16 mouse cellular contexts compared by ENCODE assay signal in the genomic region with DNA sequence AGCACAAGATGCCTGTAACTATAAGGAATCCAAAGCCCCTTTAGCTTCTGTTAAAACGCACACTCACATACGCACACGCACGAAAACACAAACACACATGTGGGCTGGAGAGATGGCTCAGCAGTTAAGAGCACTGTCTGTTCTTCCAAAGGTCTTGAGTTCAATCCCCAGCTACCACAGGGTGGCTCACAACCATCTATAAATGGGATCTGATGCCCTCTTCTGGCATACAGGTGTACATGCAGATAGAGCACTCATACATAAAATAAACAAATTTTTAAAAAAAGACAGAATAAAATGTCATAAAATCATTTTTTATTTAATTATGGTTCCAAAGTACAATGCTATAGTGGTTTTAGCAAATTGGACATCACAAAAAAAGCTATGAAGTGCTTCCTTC. TPM values are rescaled to one million over a fixed set of nuclear protein-coding genes. Genes with fewer than 3 reads are reported as not detected.
DNase-seq lines count a peak whose midpoint lies in the region; ATAC-seq and TF ChIP-seq lines count a peak whose summit lies in the region.
"Had no signal": no experiment of that assay in that cellular context is flagged by ENCODE, and none has a peak within 500 bp of the region (broad histone marks: within the 10 kb centered on the region; RNA-seq: fewer than 3 reads in every experiment).

No protein-coding gene starts in this region.

- TF ChIP-seq EP300 in liver, postnatal 0 days (IDR thresholded peaks at IDR 0.05; ENCODE audit: low read depth) = no peak

- no peaks in the 10 kb centered on the region for H3K36me3 ChIP-seq in liver, postnatal 0 days (replicated peaks; ENCODE audit: insufficient read depth, low read length)
- H3K36me3 ChIP-seq in E14TG2a.4 (ENCODE audit: insufficient read depth, low read length) = no peaks in the 10 kb centered on the region
- H3K36me3 ChIP-seq: hindbrain, embryonic 12.5 days; liver, embryonic 15.5 days; midbrain, embryonic 15.5 days had no signal

- intact Hi-C loops in gastrocnemius, adult 2 months (cut with DNase I) = loop anchor here (5.0 kb wide), 1 partner anchor 82 kb away; the partner anchor contains the start of genes Cnbd2 and Scand1
- intact Hi-C loops in gastrocnemius, postnatal 36 days (cut with DNase I) = no loop called here

- no peak overlapping the region for H3K27ac ChIP-seq in gastrocnemius, adult 2 months
- no peak overlapping the region for H3K27ac ChIP-seq in liver, postnatal 0 days (ENCODE audit: low read depth)
- H3K27ac ChIP-seq: hindbrain, embryonic 12.5 days; liver, embryonic 15.5 days; midbrain, embryonic 15.5 days had no signal

- peak; percentile 44 for TF ChIP-seq CTCF in gastrocnemius, adult 2 months (IDR thresholded peaks at IDR 0.05)
- peak; percentile 50 for TF ChIP-seq CTCF in liver, postnatal 0 days (IDR thresholded peaks at IDR 0.05; ENCODE audit: low read depth)
- TF ChIP-seq CTCF in E14TG2a.4 (conservative IDR thresholded peaks at IDR 0.05; ENCODE audit: low read length) = peak; percentile 41

- no peaks in the 10 kb centered on the region for H3K4me1 ChIP-seq in liver, postnatal 0 days (ENCODE audit: insufficient read depth)
- peaks cover 24% of the 10 kb centered on the region for H3K4me1 ChIP-seq in E14TG2a.4 (replicated peaks; ENCODE audit: low read depth, low read length)

- H3K9me3 ChIP-seq in liver, postnatal 0 days (ENCODE audit: low read length) = no peaks in the 10 kb centered on the region
- no peaks in the 10 kb centered on the region for H3K9me3 ChIP-seq in E14TG2a.4 (ENCODE audit: low read length)
- H3K9me3 ChIP-seq: hindbrain, embryonic 12.5 days; liver, embryonic 15.5 days; midbrain, embryonic 15.5 days had no signal

- H3K9ac ChIP-seq in liver, postnatal 0 days (replicated peaks) = no peak overlapping the region
- H3K9ac ChIP-seq: hindbrain, embryonic 12.5 days; liver, embryonic 15.5 days; midbrain, embryonic 15.5 days had no signal

- no peak overlapping the region for H3K4me3 ChIP-seq in gastrocnemius, adult 2 months
- no peak overlapping the region for H3K4me3 ChIP-seq in liver, postnatal 0 days (ENCODE audit: low read depth, low read length)
- no peak overlapping the region for H3K4me3 ChIP-seq in E14TG2a.4 (replicated peaks; ENCODE audit: low read length)
- H3K4me3 ChIP-seq: hindbrain, embryonic 12.5 days; liver, embryonic 15.5 days; midbrain, embryonic 15.5 days had no signal

- no peak overlapping the region for H3K4me2 ChIP-seq in liver, postnatal 0 days (ENCODE audit: low read depth, low read length)
- H3K4me2 ChIP-seq: hindbrain, embryonic 12.5 days; liver, embryonic 15.5 days; midbrain, embryonic 15.5 days had no signal

- 95% methylated on average over 4 of the region's 4 CpGs for WGBS in liver, postnatal 0 days (ENCODE audit: insufficient replicate concordance)

- no peak for ATAC-seq in liver, postnatal 0 days

- no peak for DNase-seq in gastrocnemius, adult 2 months
- no peak for DNase-seq in gastrocnemius, postnatal 36 days
- DNase-seq in liver, postnatal 0 days = no peak
- DNase-seq in liver = no peak
- peak; percentile 55 for DNase-seq in induced T-regulatory cell, adult 2 months (ENCODE audit: low read depth)
- DNase-seq in urinary bladder, postnatal 4 days (ENCODE audit: low spot score in 2 of 2) = no peak
- no peak for DNase-seq in adrenal gland, adult 2 months
- DNase-seq: cerebellum, adult 11-12 months; gastrocnemius, postnatal 25 days; layer of hippocampus, adult 9-11 months; left cerebral cortex, postnatal 4 days; retina, postnatal 1 day had no signal

- H3K27me3 ChIP-seq in liver, postnatal 0 days (ENCODE audit: insufficient read depth, low read length) = no peaks in the 10 kb centered on the region
- H3K27me3 ChIP-seq in E14TG2a.4 (ENCODE audit: insufficient read depth, low read length) = 0 out of 2 replicates have a peak, but pooled peaks cover 2% of the 10 kb centered on the region
- H3K27me3 ChIP-seq: hindbrain, embryonic 12.5 days; liver, embryonic 15.5 days; midbrain, embryonic 15.5 days had no signal

RNA-seq across cellular contexts. Expression of gene Epb41l1, which starts 26.4 kb away (rescaled TPM):
- total RNA-seq in gastrocnemius, adult 2 months (2021) = 1 to 10 TPM; 3.8 to 4.6 TPM
- 1 to 10 TPM; 4.3 to 4.9 TPM for total RNA-seq in gastrocnemius, postnatal 36 days (2021)
- 0.49 and 0.51 TPM in 2 replicates for polyA plus RNA-seq in liver, postnatal 0 days (2015; fragmentation: Nextera tagmentation; extraction: Ambion mirVana)
- 10 to 100 TPM; 81.4 to 93.4 TPM for total RNA-seq in adrenal gland, adult 2 months (2021)
- polyA plus RNA-seq in adrenal gland, adult 2 months (2012; rRNA removed) = 52.0 and 52.7 TPM in 2 replicates

Comparison
In these comparisons a context has a peak if more than half of its experiments do, and no peak if none do; other contexts are left out.
1. RNA of gene Epb41l1, which starts 26.4 kb away (total RNA-seq): 81.4 to 93.4 TPM in adrenal gland, adult 2 months; 4.3 to 4.9 TPM in gastrocnemius, postnatal 36 days and 3.8 to 4.6 TPM in gastrocnemius, adult 2 months; every median in the first group is over 10 times any median in the second.
2. Peak in every context shown above with its lines, with median percentiles within 50 percentile points of each other: CTCF ChIP-seq.